Mouse (Mus musculus) C2C12 (cell line): ENCODE data around the gene Sh3gl3. TPM values are rescaled to one million over a fixed set of nuclear protein-coding genes. Genes with fewer than 3 reads are reported as not detected.
A peak's percentile ranks its signal among the peaks of the same experiment; 100 is the strongest.

Source experiments
- H3K27me3 ChIP-seq: one replicate; pipeline ENCODE4 v1.6.1; 2011; ENCODE audit not compliant: control insufficient read depth, insufficient read depth, insufficient read length
- H3K36me3 ChIP-seq: one replicate; pipeline ENCODE4 v1.6.1; 2011; ENCODE audit not compliant: control insufficient read depth, insufficient read depth
- H3K4me3 ChIP-seq: one replicate; pipeline ENCODE4 v1.5.1; 2011; ENCODE audit warnings: mild to moderate bottlenecking, control low read depth; ENCODE audit not compliant: poor library complexity, insufficient read depth, severe bottlenecking
- H3K79me2 ChIP-seq: one replicate; pipeline ENCODE4 v1.6.1; 2011; ENCODE audit not compliant: control insufficient read depth, insufficient read depth
- H3K79me3 ChIP-seq: one replicate; pipeline ENCODE4 v1.6.1; 2011; ENCODE audit warnings: low read depth, control low read depth
- H3ac ChIP-seq: one replicate; pipeline ENCODE3; 2011; ENCODE audit warnings: low read depth; ENCODE audit not compliant: control insufficient read depth, insufficient read length
- CEBPB ChIP-seq: IDR thresholded peaks from one replicate; pipeline ENCODE4 v1.6.1; 2011; ENCODE audit warnings: low read depth, mild to moderate bottlenecking, control low read depth, moderate library complexity
- CTCF ChIP-seq: IDR thresholded peaks from one replicate; pipeline ENCODE4 v1.5.1; 2011; ENCODE audit not compliant: control insufficient read depth, insufficient read depth, insufficient read length
- FOSL1 ChIP-seq: IDR thresholded peaks from one replicate; pipeline ENCODE4 v1.8.0; 2011; ENCODE audit warnings: mild to moderate bottlenecking, low read length; ENCODE audit not compliant: poor library complexity, insufficient read depth, severe bottlenecking
- MAX ChIP-seq: IDR thresholded peaks from one replicate; pipeline ENCODE4 v1.6.1; 2011; ENCODE audit warnings: mild to moderate bottlenecking, control low read depth
- MYOD1 ChIP-seq: IDR thresholded peaks from one replicate; pipeline ENCODE4 v1.6.1; 2011; ENCODE audit warnings: low read depth; ENCODE audit not compliant: control insufficient read depth, insufficient read length
- MYOG ChIP-seq: IDR thresholded peaks from one replicate; pipeline ENCODE4 v1.6.1; 2011; ENCODE audit not compliant: control insufficient read depth, insufficient read length; ENCODE audit errors: extremely low read depth
- USF1 ChIP-seq: IDR thresholded peaks from one replicate; pipeline ENCODE4 v1.6.1; 2011; ENCODE audit warnings: low read depth, mild to moderate bottlenecking, control low read depth, moderate library complexity
- polyA plus RNA-seq: library from polyadenylated mRNA; unstranded; fragments of >200 nt; fragmentation: generic; extraction: Trizol; gene quantifications from one replicate; pipeline ENCODE4 v1.2.1, GENCODE M21; 2012; ENCODE audit warnings: missing spikeins

Gene Sh3gl3
- polyA plus RNA-seq, 1 experiment = 1.1 TPM

- Histone ChIP-seq H3K36me3 (peaks cover 8% of the 10 kb centered on the region), H3ac (no peak overlapping the region), H3K27me3 (no peaks in the 10 kb centered on the region), H3K79me2 (peaks cover 16% of the 10 kb centered on the region), H3K4me3 (no peak overlapping the region), H3K79me3 (peaks cover 3% of the 10 kb centered on the region)
- TF ChIP-seq MYOD1 = no peak
- TF ChIP-seq USF1 = no peak
- TF ChIP-seq FOSL1 = no peak
- no peak for TF ChIP-seq CTCF
- no peak for TF ChIP-seq CEBPB
- TF ChIP-seq MYOG = no peak
- TF ChIP-seq MAX = no peak
Measured at GRCm38 (mm10) chr7:82338532-82338931, 164.9 kb downstream of the Sh3gl3 start.

- H3K79me2 ChIP-seq = peaks cover 16% of the 10 kb centered on the region
- H3K36me3 ChIP-seq = peaks cover 8% of the 10 kb centered on the region
- no peak overlapping the region for H3ac ChIP-seq
- no peak for TF ChIP-seq USF1
- peak; percentile 4 for TF ChIP-seq CTCF
- H3K79me3 ChIP-seq = peaks cover 3% of the 10 kb centered on the region
- H3K4me3 ChIP-seq = no peak overlapping the region
- H3K27me3 ChIP-seq = no peaks in the 10 kb centered on the region
Measured at GRCm38 (mm10) chr7:82339214-82339613, 165.6 kb downstream of the Sh3gl3 start.

- Histone ChIP-seq H3K4me3 (no peak overlapping the region), H3ac (no peak overlapping the region), H3K79me3 (peaks cover 3% of the 10 kb centered on the region), H3K79me2 (peaks cover 13% of the 10 kb centered on the region), H3K27me3 (no peaks in the 10 kb centered on the region), H3K36me3 (peaks cover 8% of the 10 kb centered on the region)
- TF ChIP-seq MYOD1 (no peak), USF1 (no peak), MYOG (no peak), CEBPB (no peak), FOSL1 (no peak), MAX (no peak), CTCF (no peak)
Measured at GRCm38 (mm10) chr7:82341476-82341875, 167.8 kb downstream of the Sh3gl3 start.

- Histone ChIP-seq H3K27me3 (no peaks in the 10 kb centered on the region), H3K79me3 (peaks cover 1% of the 10 kb centered on the region), H3ac (no peak overlapping the region), H3K36me3 (peaks cover 3% of the 10 kb centered on the region), H3K79me2 (no peaks in the 10 kb centered on the region), H3K4me3 (no peak overlapping the region)
- TF ChIP-seq CEBPB = no peak
- no peak for TF ChIP-seq FOSL1
- no peak for TF ChIP-seq USF1
- no peak for TF ChIP-seq MYOG
- TF ChIP-seq MAX = no peak
- no peak for TF ChIP-seq CTCF
- TF ChIP-seq MYOD1 = no peak
Measured at GRCm38 (mm10) chr7:82346706-82347105, 173.1 kb downstream of the Sh3gl3 start.

GRCm38 (mm10) chr7:82349796-82350195, 176.2 kb downstream of the Sh3gl3 start:
- Histone ChIP-seq H3K79me3 (peaks cover 2% of the 10 kb centered on the region), H3K79me2 (no peaks in the 10 kb centered on the region), H3K27me3 (no peaks in the 10 kb centered on the region), H3K36me3 (no peaks in the 10 kb centered on the region), H3ac (no peak overlapping the region), H3K4me3 (no peak overlapping the region)
- TF ChIP-seq MYOG (no peak), MAX (no peak), FOSL1 (no peak), MYOD1 (no peak), USF1 (no peak), CEBPB (no peak), CTCF (no peak)

GRCm38 (mm10) chr7:82350421-82350820, 176.8 kb downstream of the Sh3gl3 start:
- Histone ChIP-seq H3K36me3 (no peaks in the 10 kb centered on the region), H3ac (no peak overlapping the region), H3K27me3 (no peaks in the 10 kb centered on the region), H3K79me2 (peaks cover 4% of the 10 kb centered on the region), H3K79me3 (peaks cover 2% of the 10 kb centered on the region), H3K4me3 (no peak overlapping the region)
- TF ChIP-seq CTCF (no peak), MAX (no peak), CEBPB (no peak), FOSL1 (no peak), MYOG (no peak), MYOD1 (no peak), USF1 (no peak)

Other genes with a start within 250 kb of the Sh3gl3 start
- gene Hdgfl3, start 239.4 kb upstream of the Sh3gl3 start, polyA plus RNA-seq = not detected
- gene Bnc1, start 181.5 kb upstream of the Sh3gl3 start, polyA plus RNA-seq = 0.06 TPM
- 5.1 TPM for gene Adamtsl3, start 161.9 kb downstream of the Sh3gl3 start, polyA plus RNA-seq